Mouse (Mus musculus): ENCODE data around the gene Tekt4. TPM values are rescaled to one million over a fixed set of nuclear protein-coding genes. Genes with fewer than 3 reads are reported as not detected.

The Tekt4 gene
- polyA plus RNA-seq, 1 experiment from 2014 or later = not detected

DNA sequence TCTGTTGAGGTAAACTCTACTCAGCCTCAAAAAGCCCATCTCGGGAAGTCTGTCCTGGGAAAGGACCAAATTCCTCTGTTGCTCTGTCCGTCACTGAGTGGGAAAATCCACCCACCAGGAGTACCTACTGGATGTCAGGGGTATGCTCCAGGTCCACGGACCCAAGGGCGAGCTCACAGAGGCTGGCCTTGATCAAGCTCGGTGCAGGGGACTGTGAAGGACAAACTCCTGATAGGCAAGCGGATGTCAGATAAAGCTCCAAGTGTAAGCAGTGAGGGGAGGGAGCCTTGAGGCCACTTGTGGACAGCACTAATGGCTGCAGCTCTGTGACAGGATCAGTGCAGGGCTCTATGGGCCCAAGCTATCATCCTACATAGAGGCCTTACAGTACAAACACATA lies 44.2 kb upstream of the Tekt4 start:
- 71% methylated on average over 6 of the region's 6 CpGs for WGBS
- Histone ChIP-seq H3K4me3 (replicated peaks; ENCODE audit: low read depth, low read length) (no peak overlapping the region), H3K27ac (no peak overlapping the region), H3K9ac (ENCODE audit: low read depth, low read length) (no peak overlapping the region), H3K27me3 (ENCODE audit: insufficient read depth, low read length) (no peaks in the 10 kb centered on the region), H3K36me3 (ENCODE audit: insufficient read depth, low read length) (no peaks in the 10 kb centered on the region), H3K9me3 (replicated peaks; ENCODE audit: low read length) (no peaks in the 10 kb centered on the region), H3K4me2 (ENCODE audit: low read length) (no peak overlapping the region), H3K4me1 (replicated peaks; ENCODE audit: insufficient read depth, low read length) (peaks cover 25% of the 10 kb centered on the region)
- DNase-seq (ENCODE audit: low spot score) (no peak), ATAC-seq (replicated peaks; ENCODE audit: low FRiP score, low read depth) (no peak)
- TF ChIP-seq CTCF (IDR thresholded peaks at IDR 0.05; ENCODE audit: low read depth) = no peak

DNA sequence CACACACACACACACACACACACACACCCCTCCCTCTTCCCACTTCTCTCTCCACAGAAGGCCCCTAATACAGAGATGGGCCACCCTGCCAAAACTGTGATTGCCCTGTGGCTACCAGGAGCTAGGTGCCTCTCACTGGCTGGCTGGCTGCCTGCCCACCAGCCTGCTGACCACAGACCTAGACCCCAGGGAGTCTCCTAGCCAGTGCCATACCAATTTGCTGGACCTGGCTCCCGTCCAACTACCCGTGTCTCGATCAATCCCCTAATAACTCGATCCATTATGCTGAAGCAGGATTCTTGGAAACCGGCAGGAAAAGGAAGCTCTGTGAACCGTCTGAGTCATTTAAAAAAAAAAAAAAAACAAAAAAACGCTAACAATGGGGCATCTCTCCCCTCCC lies 43.6 kb upstream of the Tekt4 start:
- Histone ChIP-seq H3K4me1 (replicated peaks; ENCODE audit: insufficient read depth, low read length) (peaks cover 25% of the 10 kb centered on the region), H3K27me3 (ENCODE audit: insufficient read depth, low read length) (no peaks in the 10 kb centered on the region), H3K4me3 (replicated peaks; ENCODE audit: low read depth, low read length) (no peak overlapping the region), H3K9me3 (replicated peaks; ENCODE audit: low read length) (no peaks in the 10 kb centered on the region), H3K27ac (no peak overlapping the region), H3K4me2 (ENCODE audit: low read length) (no peak overlapping the region), H3K9ac (ENCODE audit: low read depth, low read length) (no peak overlapping the region), H3K36me3 (ENCODE audit: insufficient read depth, low read length) (no peaks in the 10 kb centered on the region)
- 39% methylated on average over 7 of the region's 7 CpGs for WGBS
- no peak for TF ChIP-seq CTCF (IDR thresholded peaks at IDR 0.05; ENCODE audit: low read depth)
- DNase-seq (ENCODE audit: low spot score) = no peak
- no peak for ATAC-seq (replicated peaks; ENCODE audit: low FRiP score, low read depth)

DNA sequence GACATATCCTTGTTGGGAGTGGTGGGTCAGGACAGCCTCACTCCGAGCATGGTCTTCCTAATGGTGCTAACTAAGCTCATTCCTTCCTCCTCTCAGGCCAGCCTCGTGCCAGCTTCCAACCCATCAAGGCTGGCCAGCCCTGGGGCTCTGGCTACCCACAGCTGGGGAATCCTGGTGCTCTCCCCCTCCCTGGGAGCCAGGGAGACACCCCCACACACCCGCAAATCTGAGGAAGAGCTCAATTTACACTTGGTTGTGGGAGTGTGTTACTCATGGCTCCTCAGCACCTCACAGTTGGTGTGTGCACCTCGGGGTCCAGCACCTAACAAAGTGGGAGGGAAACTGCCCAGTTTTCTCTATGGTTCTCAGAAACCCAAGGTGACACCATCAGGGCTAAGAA lies 43.2 kb upstream of the Tekt4 start:
- 41% methylated on average over 4 of the region's 4 CpGs for WGBS
- ATAC-seq (replicated peaks; ENCODE audit: low FRiP score, low read depth) (no peak), DNase-seq (ENCODE audit: low spot score) (no peak)
- no peak overlapping the region for H3K4me2 ChIP-seq (ENCODE audit: low read length)
- no peak overlapping the region for H3K4me3 ChIP-seq (replicated peaks; ENCODE audit: low read depth, low read length)
- no peaks in the 10 kb centered on the region for H3K27me3 ChIP-seq (ENCODE audit: insufficient read depth, low read length)
- no peak for TF ChIP-seq CTCF (IDR thresholded peaks at IDR 0.05; ENCODE audit: low read depth)
- no peak overlapping the region for H3K27ac ChIP-seq
- H3K9ac ChIP-seq (ENCODE audit: low read depth, low read length) = no peak overlapping the region
- peaks cover 26% of the 10 kb centered on the region for H3K4me1 ChIP-seq (replicated peaks; ENCODE audit: insufficient read depth, low read length)
- H3K36me3 ChIP-seq (ENCODE audit: insufficient read depth, low read length) = no peaks in the 10 kb centered on the region
- H3K9me3 ChIP-seq (replicated peaks; ENCODE audit: low read length) = no peaks in the 10 kb centered on the region

- Histone ChIP-seq H3K36me3 (ENCODE audit: insufficient read depth, low read length) (no peaks in the 10 kb centered on the region), H3K4me1 (replicated peaks; ENCODE audit: insufficient read depth, low read length) (peaks cover 31% of the 10 kb centered on the region), H3K27me3 (ENCODE audit: insufficient read depth, low read length) (no peaks in the 10 kb centered on the region), H3K9me3 (replicated peaks; ENCODE audit: low read length) (no peaks in the 10 kb centered on the region), H3K4me3 (replicated peaks; ENCODE audit: low read depth, low read length) (no peak overlapping the region), H3K27ac (no peak overlapping the region), H3K9ac (ENCODE audit: low read depth, low read length) (no peak overlapping the region), H3K4me2 (ENCODE audit: low read length) (no peak overlapping the region)
- no peak for TF ChIP-seq CTCF (IDR thresholded peaks at IDR 0.05; ENCODE audit: low read depth)
- ATAC-seq (replicated peaks; ENCODE audit: low FRiP score, low read depth) (no peak), DNase-seq (ENCODE audit: low spot score) (no peak)
- WGBS = 34% methylated on average over 4 of the region's 4 CpGs
Observed at GRCm38 (mm10) chr17:25414209-25414608, 40.2 kb upstream of the Tekt4 start.

DNA sequence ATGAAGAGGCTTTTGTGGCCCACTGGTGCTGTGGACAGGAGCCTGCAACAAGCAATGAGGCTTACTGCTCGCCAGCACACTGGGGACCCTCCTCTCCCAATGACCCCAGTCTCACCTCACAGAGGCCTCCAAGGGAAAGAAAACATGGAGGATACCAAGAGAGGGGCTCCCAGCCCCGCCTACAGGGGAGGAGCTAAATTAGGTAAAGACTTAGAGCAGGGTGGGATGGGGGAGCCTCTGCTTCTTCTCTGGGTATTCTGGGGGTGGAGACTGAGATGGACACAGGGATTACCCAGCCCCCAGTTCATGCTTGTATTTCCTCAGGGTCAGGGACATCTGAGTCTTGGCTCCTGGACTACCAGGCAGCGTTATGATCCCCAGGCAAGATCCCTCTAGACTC lies 39.5 kb upstream of the Tekt4 start:
- Histone ChIP-seq H3K27me3 (ENCODE audit: insufficient read depth, low read length) (no peaks in the 10 kb centered on the region), H3K4me1 (replicated peaks; ENCODE audit: insufficient read depth, low read length) (peaks cover 31% of the 10 kb centered on the region), H3K9ac (ENCODE audit: low read depth, low read length) (no peak overlapping the region), H3K36me3 (ENCODE audit: insufficient read depth, low read length) (no peaks in the 10 kb centered on the region), H3K27ac (0 out of 2 replicates have a peak overlapping the region, but pooled peaks have one; percentile 13), H3K9me3 (replicated peaks; ENCODE audit: low read length) (no peaks in the 10 kb centered on the region), H3K4me2 (ENCODE audit: low read length) (no peak overlapping the region), H3K4me3 (replicated peaks; ENCODE audit: low read depth, low read length) (no peak overlapping the region)
- no peak for ATAC-seq (replicated peaks; ENCODE audit: low FRiP score, low read depth)
- DNase-seq (ENCODE audit: low spot score) = no peak
- 24% methylated on average over 3 of the region's 3 CpGs for WGBS
- TF ChIP-seq CTCF (IDR thresholded peaks at IDR 0.05; ENCODE audit: low read depth) = no peak

DNA sequence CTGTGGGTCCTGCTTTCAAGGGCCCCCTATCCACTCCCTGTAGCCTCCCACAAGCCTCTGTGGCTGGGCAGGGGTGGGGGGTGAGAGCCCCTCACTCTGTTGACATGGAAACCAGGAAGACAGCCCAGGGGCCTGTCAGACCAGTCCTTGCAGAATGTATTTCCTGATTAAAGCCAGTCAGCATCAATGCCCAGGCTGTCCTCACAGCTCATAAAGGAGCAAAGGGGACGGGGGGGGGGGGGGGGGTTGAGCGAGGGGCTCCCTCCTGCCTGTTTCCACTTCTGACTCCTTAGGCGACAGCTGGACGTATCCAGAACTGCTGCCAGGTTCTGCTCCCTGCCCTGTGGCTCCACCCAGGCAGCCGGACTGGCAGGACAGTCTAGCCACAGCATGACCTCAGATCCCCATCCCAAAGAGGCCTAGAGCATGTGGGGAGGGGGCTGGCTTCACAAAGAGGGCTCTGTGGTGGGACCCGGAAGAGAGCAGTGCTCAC lies 38.9 kb upstream of the Tekt4 start:
- ATAC-seq (replicated peaks; ENCODE audit: low FRiP score, low read depth) (peak; percentile 31; the same call in 1 of the 2 replicates), DNase-seq (ENCODE audit: low spot score) (no peak)
- Histone ChIP-seq H3K9me3 (replicated peaks; ENCODE audit: low read length) (no peaks in the 10 kb centered on the region), H3K36me3 (ENCODE audit: insufficient read depth, low read length) (no peaks in the 10 kb centered on the region), H3K4me1 (replicated peaks; ENCODE audit: insufficient read depth, low read length) (peaks cover 26% of the 10 kb centered on the region), H3K27me3 (ENCODE audit: insufficient read depth, low read length) (no peaks in the 10 kb centered on the region), H3K4me2 (ENCODE audit: low read length) (0 out of 2 replicates have a peak overlapping the region, but pooled peaks have one; percentile 3), H3K4me3 (replicated peaks; ENCODE audit: low read depth, low read length) (no peak overlapping the region), H3K9ac (ENCODE audit: low read depth, low read length) (no peak overlapping the region), H3K27ac (0 out of 2 replicates have a peak overlapping the region, but pooled peaks have one; percentile 25)
- 4% methylated on average over 4 of the region's 6 CpGs for WGBS
- no peak for TF ChIP-seq CTCF (IDR thresholded peaks at IDR 0.05; ENCODE audit: low read depth)

GRCm38 (mm10) chr17:25416219-25416618 lies 38.2 kb upstream of the Tekt4 start:
- ATAC-seq (replicated peaks; ENCODE audit: low FRiP score, low read depth) = no peak
- Histone ChIP-seq H3K27ac (no peak overlapping the region; the same call in 1 of the 2 replicates), H3K27me3 (ENCODE audit: insufficient read depth, low read length) (no peaks in the 10 kb centered on the region), H3K4me2 (ENCODE audit: low read length) (no peak overlapping the region), H3K4me3 (replicated peaks; ENCODE audit: low read depth, low read length) (no peak overlapping the region), H3K36me3 (ENCODE audit: insufficient read depth, low read length) (no peaks in the 10 kb centered on the region), H3K4me1 (replicated peaks; ENCODE audit: insufficient read depth, low read length) (peaks cover 26% of the 10 kb centered on the region), H3K9me3 (replicated peaks; ENCODE audit: low read length) (no peaks in the 10 kb centered on the region), H3K9ac (ENCODE audit: low read depth, low read length) (no peak overlapping the region)
- DNase-seq (ENCODE audit: low spot score) = no peak
- 26% methylated on average over 3 of the region's 3 CpGs for WGBS
- no peak for TF ChIP-seq CTCF (IDR thresholded peaks at IDR 0.05; ENCODE audit: low read depth)

Data from kidney, postnatal 0 days (tissue).